Mouse (Mus musculus) embryonic facial prominence, embryonic 11.5 days (tissue): ENCODE measurements around the gene Smyd4. TPM values are rescaled to one million over a fixed set of nuclear protein-coding genes. Genes with fewer than 3 reads are reported as not detected.
"Not testable (repeated sequence)": the region's sequence is repeated elsewhere in the genome, so short reads cannot be mapped to it uniquely, and the experiment has no call there.

Experiments
- ATAC-seq: fragments of 200-750 bp; cut with Nextera tagmentation; replicated peaks from 2 replicates; pipeline ENCODE4 v1.8.0; 2017; ENCODE audit warnings: low read depth; ENCODE audit not compliant: insufficient number of reproducible peaks, low FRiP score, low TSS enrichment
- DNase-seq: peaks from one replicate; pipeline ENCODE4 v3.0.0-alpha.2; 2015; ENCODE audit warnings: low spot score
- H3K27ac ChIP-seq: fragments of 300-500 bp; sonication (generic); replicated peaks from 2 replicates; pipeline ENCODE4 v1.5.1; 2014; ENCODE audit warnings: mild to moderate bottlenecking, low read depth, low read length, control low read depth
- H3K27me3 ChIP-seq: fragments of 300-500 bp; sonication (generic); 2 replicates; pipeline ENCODE4 v1.6.1; 2014; ENCODE audit warnings: mild to moderate bottlenecking, low read length, moderate library complexity, mixed read lengths; ENCODE audit not compliant: control insufficient read depth, insufficient read depth
- H3K36me3 ChIP-seq: fragments of 300-500 bp; sonication (generic); replicated peaks from 2 replicates; pipeline ENCODE4 v1.6.1; 2014; ENCODE audit warnings: low read depth, mild to moderate bottlenecking, low read length, moderate library complexity, mixed read lengths; ENCODE audit not compliant: control insufficient read depth, insufficient read depth
- H3K4me1 ChIP-seq: fragments of 300-500 bp; sonication (generic); 2 replicates; pipeline ENCODE4 v1.6.1; 2014; ENCODE audit warnings: low read length, mixed read lengths; ENCODE audit not compliant: control insufficient read depth, insufficient read depth
- H3K4me2 ChIP-seq: fragments of 300-500 bp; sonication (generic); 2 replicates; pipeline ENCODE4 v1.6.1; 2014; ENCODE audit warnings: low read depth, mild to moderate bottlenecking, control low read depth, low read length, moderate library complexity
- H3K4me3 ChIP-seq: fragments of 300-500 bp; sonication (generic); 2 replicates; pipeline ENCODE4 v1.5.1; 2014; ENCODE audit warnings: low read depth, low read length, control low read depth
- H3K9ac ChIP-seq: fragments of 300-500 bp; sonication (generic); replicated peaks from 2 replicates; pipeline ENCODE4 v1.6.1; 2014; ENCODE audit warnings: mild to moderate bottlenecking, control low read depth, low read length
- H3K9me3 ChIP-seq: fragments of 300-500 bp; sonication (generic); replicated peaks from 2 replicates; pipeline ENCODE4 v1.6.1; 2016; ENCODE audit warnings: mild to moderate bottlenecking, low read length, inconsistent platforms, mixed read lengths; ENCODE audit not compliant: control insufficient read depth
- WGBS: fragments of 180-500 bp; shearing (Covaris S2); extraction: QIAGEN DNeasy Blood & Tissue Kit; methylation state at CpG from one replicate; pipeline ENCODE4 v1.1.7; 2014; 5-methylcytosine and 5-hydroxymethylcytosine counted together
- polyA plus RNA-seq: library from polyadenylated mRNA; unstranded; fragments of >200 nt; fragmentation: Nextera tagmentation; extraction: Ambion mirVana; gene quantifications from 2 replicates; pipeline ENCODE4 v1.2.1, GENCODE M21; 2014

Gene Smyd4
- polyA plus RNA-seq, 1 experiment from 2014 or later, result 13.2 TPM

DNA sequence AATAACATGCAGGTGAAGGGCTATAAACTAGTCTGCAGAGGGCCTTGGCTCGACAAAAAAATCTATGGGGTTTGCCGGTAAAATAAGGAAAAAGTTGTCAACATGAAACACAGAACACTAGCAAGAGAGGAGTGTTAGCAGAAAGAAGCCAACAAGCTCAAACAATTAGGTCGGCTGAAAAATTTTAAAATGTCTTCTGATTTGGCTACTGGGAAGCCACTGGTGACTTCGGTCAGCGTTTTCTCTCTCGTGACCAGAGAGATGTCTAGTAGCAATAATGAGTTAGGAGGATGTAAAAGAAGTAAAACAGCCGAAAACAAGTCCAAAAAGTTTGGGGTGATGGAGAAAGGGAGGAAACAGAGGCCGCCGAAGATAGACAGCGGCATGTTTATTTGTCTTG is 637 bp upstream of the Smyd4 start:
- H3K4me3 ChIP-seq, result peak overlapping the region; percentile 58
- H3K9me3 ChIP-seq, result no peaks in the 10 kb centered on the region
- H3K9ac ChIP-seq, result peak overlapping the region; percentile 63
- peak; percentile 5 for DNase-seq
- WGBS, result 2% methylated on average over 10 of the region's 10 CpGs
- H3K4me2 ChIP-seq, result peak overlapping the region; percentile 64
- H3K36me3 ChIP-seq, result no peaks in the 10 kb centered on the region
- no peak overlapping the region for H3K27ac ChIP-seq
- H3K4me1 ChIP-seq, result no peaks in the 10 kb centered on the region
- H3K27me3 ChIP-seq, result no peaks in the 10 kb centered on the region
- no peak for ATAC-seq

DNA sequence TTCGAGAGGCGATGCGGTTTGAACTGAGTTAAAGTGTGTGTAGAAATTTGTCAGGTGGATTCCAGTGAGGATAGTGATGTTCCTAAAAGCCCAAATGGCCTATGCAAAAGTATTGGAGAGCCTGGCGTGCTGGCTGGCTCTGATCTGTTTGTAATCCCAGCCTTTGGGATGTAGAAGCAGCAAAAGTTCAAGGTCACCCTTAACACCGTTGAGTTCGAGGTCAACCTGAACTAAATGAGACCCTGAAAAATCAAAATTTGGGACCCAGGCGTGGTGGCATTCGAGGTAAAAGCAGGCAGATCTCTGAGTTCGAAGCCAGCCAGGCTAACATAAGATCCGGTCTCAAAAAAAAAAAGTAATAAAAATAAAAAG is 643 bp downstream of the Smyd4 start:
- Histone ChIP-seq H3K4me1 (no peaks in the 10 kb centered on the region), H3K4me3 (peak overlapping the region; percentile 58), H3K27ac (no peak overlapping the region), H3K36me3 (no peaks in the 10 kb centered on the region), H3K27me3 (no peaks in the 10 kb centered on the region), H3K9me3 (no peaks in the 10 kb centered on the region), H3K4me2 (peak overlapping the region; percentile 64), H3K9ac (peak overlapping the region; percentile 72)
- no peak for ATAC-seq
- DNase-seq, result no peak
- WGBS, result 46% methylated on average over 10 of the region's 10 CpGs

DNA sequence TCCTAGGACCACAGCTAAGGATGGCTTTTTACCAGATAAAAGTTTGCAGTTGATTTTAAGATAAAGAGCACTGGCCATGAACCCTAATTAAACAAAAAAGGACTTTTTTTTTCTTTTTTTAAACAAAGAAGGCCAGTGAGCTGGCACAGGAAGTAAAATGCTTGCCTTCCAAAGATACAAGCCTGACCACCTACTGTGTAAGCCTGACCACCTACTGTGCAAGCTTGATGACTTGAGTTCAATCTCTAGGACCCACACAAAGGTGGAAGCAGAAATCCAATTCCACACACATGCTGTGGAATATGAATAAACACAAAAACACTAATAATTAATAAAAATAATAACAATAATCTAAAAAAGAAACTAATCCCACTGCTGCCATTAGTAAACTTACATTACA is 3.0 kb downstream of the Smyd4 start:
- DNase-seq, result no peak
- no peak overlapping the region for H3K9ac ChIP-seq
- H3K4me2 ChIP-seq, result no peak overlapping the region
- H3K4me3 ChIP-seq, result no peak overlapping the region
- ATAC-seq, result no peak
- H3K36me3 ChIP-seq, result no peaks in the 10 kb centered on the region
- no peaks in the 10 kb centered on the region for H3K27me3 ChIP-seq
- no peaks in the 10 kb centered on the region for H3K4me1 ChIP-seq
- no peak overlapping the region for H3K27ac ChIP-seq
- H3K9me3 ChIP-seq, result no peaks in the 10 kb centered on the region

DNA sequence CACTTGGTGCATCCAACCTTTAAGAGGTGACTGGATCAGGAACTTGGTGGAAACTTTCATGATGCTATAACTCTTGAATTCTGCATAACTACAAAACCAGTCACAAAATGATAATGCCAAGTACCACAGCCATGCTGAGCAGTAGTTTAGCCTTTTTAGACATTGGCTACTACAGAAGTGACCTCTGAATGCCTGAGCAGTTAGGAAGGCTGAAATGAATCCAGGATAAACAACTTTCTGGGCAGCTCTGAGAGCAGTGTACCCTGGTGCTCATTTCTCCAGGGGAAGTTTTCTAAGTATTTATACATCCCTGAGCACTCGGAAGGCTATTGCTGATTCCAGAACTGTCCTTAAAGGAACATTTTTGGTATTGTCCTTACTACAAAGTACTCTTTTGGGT is 7.2 kb downstream of the Smyd4 start:
- no peak overlapping the region for H3K4me3 ChIP-seq
- H3K9ac ChIP-seq, result no peak overlapping the region
- 88% methylated on average over 1 of the region's 1 CpGs for WGBS
- H3K36me3 ChIP-seq, result no peaks in the 10 kb centered on the region
- no peaks in the 10 kb centered on the region for H3K9me3 ChIP-seq
- no peaks in the 10 kb centered on the region for H3K4me1 ChIP-seq
- DNase-seq (no peak), ATAC-seq (no peak)
- no peaks in the 10 kb centered on the region for H3K27me3 ChIP-seq
- H3K27ac ChIP-seq, result no peak overlapping the region
- H3K4me2 ChIP-seq, result no peak overlapping the region

DNA sequence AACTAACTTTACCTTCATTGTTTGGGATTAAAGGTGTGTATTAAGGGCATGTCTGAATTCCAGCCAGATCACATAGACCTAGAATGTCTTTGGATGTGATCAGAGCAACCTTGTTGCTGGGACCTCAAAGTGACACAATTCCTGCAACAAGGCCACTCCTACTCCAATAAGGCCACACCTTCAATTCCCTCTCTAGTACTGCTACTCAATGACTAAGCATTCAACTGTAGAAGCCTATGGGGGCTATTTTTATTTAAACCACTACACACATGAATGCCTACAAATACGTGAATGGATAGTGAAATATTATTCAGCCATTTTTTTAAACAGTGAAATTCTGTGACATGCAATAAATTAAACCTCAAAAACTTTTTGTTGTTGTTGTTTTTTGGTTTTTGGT is 28.9 kb downstream of the Smyd4 start:
- Histone ChIP-seq H3K4me1 (no peaks in the 10 kb centered on the region), H3K36me3 (no peaks in the 10 kb centered on the region), H3K27me3 (no peaks in the 10 kb centered on the region), H3K4me2 (no peak overlapping the region), H3K4me3 (no peak overlapping the region), H3K27ac (no peak overlapping the region), H3K9me3 (no peaks in the 10 kb centered on the region), H3K9ac (no peak overlapping the region)
- 96% methylated on average over 1 of the region's 1 CpGs for WGBS
- ATAC-seq (no peak), DNase-seq (no peak)

DNA sequence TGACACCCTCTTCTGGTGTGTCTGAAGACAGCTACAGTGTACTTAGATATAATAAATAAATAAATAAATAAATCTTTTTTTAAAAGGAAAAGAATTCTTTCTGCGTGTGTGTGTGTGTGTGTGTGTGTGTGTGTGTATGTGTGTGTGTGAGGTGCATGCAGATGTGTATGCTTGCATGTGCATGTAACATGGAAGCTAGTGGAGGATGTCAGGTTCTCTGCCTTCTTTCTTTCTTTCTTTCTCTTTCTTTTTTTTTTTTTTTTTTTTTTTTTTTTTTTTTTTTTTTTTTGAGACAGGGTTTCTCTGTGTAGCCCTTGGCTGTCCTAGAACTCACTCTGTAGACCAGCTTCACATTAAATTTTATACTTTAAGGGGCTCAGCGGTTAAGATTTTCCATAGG is 30.6 kb downstream of the Smyd4 start:
- not testable (repeated sequence) for H3K9me3 ChIP-seq, H3K4me2 ChIP-seq, H3K4me1 ChIP-seq, DNase-seq, H3K4me3 ChIP-seq, H3K27me3 ChIP-seq, H3K9ac ChIP-seq, H3K36me3 ChIP-seq, H3K27ac ChIP-seq, ATAC-seq
- 92% methylated on average over 2 of the region's 2 CpGs for WGBS

DNA sequence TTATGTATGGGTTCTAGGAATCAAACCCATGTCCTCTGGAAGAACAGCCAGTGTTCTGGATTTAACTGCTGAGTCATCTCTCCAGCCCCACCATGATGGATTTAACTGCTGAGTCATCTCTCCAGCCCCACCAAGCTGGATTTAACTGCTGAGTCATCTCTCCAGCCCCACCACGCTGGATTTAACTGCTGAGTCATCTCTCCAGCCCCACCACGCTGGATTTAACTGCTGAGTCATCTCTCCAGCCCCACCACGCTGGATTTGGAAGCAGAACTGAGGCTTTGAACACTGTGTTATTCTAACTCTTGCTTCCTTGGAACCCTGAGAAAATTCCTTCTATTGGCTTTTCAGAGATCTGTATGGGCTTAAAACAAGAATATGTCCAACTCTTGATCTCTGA is 35.3 kb downstream of the Smyd4 start:
- H3K27me3 ChIP-seq, H3K27ac ChIP-seq, H3K9me3 ChIP-seq, H3K4me3 ChIP-seq, ATAC-seq, H3K4me2 ChIP-seq, H3K9ac ChIP-seq, H3K36me3 ChIP-seq, DNase-seq, H3K4me1 ChIP-seq: not testable (repeated sequence)
- 71% methylated on average over 3 of the region's 3 CpGs for WGBS

DNA sequence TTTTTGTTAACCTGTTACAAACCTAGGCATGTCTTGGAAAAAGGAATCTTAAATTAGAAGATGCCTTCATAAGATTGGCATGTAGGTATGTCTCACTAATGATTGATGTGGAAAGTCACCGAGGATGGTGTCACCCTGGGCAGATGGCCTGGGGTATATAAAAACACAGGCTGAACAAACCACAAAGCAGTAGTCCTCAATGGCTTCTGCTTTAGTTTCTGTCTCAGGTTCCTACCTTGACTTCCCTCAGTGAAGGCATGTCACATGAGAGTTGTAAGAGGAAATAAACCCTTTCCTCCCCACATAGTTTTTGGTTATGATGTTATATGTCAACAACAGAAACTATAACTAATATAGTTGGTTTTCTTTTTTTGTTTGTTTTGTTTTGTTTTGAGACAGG is 47.4 kb downstream of the Smyd4 start:
- no peak for ATAC-seq
- no peak overlapping the region for H3K9ac ChIP-seq
- H3K9me3 ChIP-seq, result no peaks in the 10 kb centered on the region
- no peak overlapping the region for H3K4me3 ChIP-seq
- H3K27ac ChIP-seq, result no peak overlapping the region
- H3K27me3 ChIP-seq, result no peaks in the 10 kb centered on the region
- no peaks in the 10 kb centered on the region for H3K36me3 ChIP-seq
- no peak overlapping the region for H3K4me2 ChIP-seq
- no peaks in the 10 kb centered on the region for H3K4me1 ChIP-seq
- 86% methylated on average over 1 of the region's 1 CpGs for WGBS
- no peak for DNase-seq

DNA sequence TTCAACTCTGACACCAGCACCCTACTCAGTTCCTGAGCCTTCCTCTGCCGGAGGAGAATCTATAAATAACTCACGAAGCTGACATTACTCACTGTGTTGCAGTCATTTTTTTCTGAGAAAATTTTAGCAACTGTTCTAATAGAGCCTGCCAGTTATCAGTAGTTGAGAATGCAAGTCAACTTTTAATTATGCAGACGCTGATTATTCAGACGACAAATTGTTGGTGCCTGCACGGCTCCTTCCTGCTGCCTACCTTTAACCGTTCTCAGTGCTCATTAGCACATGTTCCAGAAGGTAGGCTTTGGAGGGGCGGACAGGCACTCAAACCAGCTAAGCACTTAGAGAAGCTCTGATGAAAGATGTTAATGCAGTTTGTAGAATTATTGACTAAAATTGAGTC is 49.2 kb downstream of the Smyd4 start:
- ATAC-seq (no peak), DNase-seq (no peak)
- Histone ChIP-seq H3K9me3 (no peaks in the 10 kb centered on the region), H3K27ac (no peak overlapping the region), H3K9ac (no peak overlapping the region), H3K4me3 (no peak overlapping the region), H3K4me2 (no peak overlapping the region), H3K27me3 (no peaks in the 10 kb centered on the region), H3K4me1 (no peaks in the 10 kb centered on the region), H3K36me3 (no peaks in the 10 kb centered on the region)
- 79% methylated on average over 7 of the region's 7 CpGs for WGBS
